Mouse (Mus musculus) forebrain, embryonic 13.5 days (tissue): ENCODE data around the gene Adal. TPM values are rescaled to one million over a fixed set of nuclear protein-coding genes. Genes with fewer than 3 reads are reported as not detected.
"Not testable (repeated sequence)": the region's sequence is repeated elsewhere in the genome, so short reads cannot be mapped to it uniquely, and the experiment has no call there.

ENCODE experiments used
- ATAC-seq: fragments of 200-750 bp; cut with Nextera tagmentation; 2 replicates; pipeline ENCODE4 v1.8.0; 2017
- H3K27ac ChIP-seq: fragments of 300-500 bp; sonication (generic); 2 replicates; pipeline ENCODE4 v1.5.1; 2015; ENCODE audit warnings: inconsistent platforms, mild to moderate bottlenecking, moderate library complexity
- H3K27me3 ChIP-seq: fragments of 300-500 bp; sonication (generic); 2 replicates; pipeline ENCODE4 v1.6.1; 2015; ENCODE audit warnings: mild to moderate bottlenecking, inconsistent platforms
- H3K36me3 ChIP-seq: fragments of 300-500 bp; sonication (generic); 2 replicates; pipeline ENCODE4 v1.6.1; 2015; ENCODE audit warnings: mild to moderate bottlenecking, inconsistent platforms; ENCODE audit not compliant: poor library complexity, severe bottlenecking
- H3K4me1 ChIP-seq: fragments of 300-500 bp; sonication (generic); 2 replicates; pipeline ENCODE4 v1.6.1; 2015; ENCODE audit warnings: inconsistent platforms
- H3K4me2 ChIP-seq: fragments of 300-500 bp; sonication (generic); 2 replicates; pipeline ENCODE4 v1.6.1; 2015; ENCODE audit warnings: inconsistent platforms, mild to moderate bottlenecking, moderate library complexity
- H3K4me3 ChIP-seq: fragments of 300-500 bp; sonication (generic); 2 replicates; pipeline ENCODE4 v1.5.1; 2015; ENCODE audit warnings: mild to moderate bottlenecking, inconsistent platforms
- H3K9ac ChIP-seq: fragments of 300-500 bp; sonication (generic); 2 replicates; pipeline ENCODE4 v1.6.1; 2015; ENCODE audit warnings: mild to moderate bottlenecking, inconsistent platforms
- H3K9me3 ChIP-seq: fragments of 300-500 bp; sonication (generic); replicated peaks from 2 replicates; pipeline ENCODE4 v1.6.1; 2016; ENCODE audit warnings: inconsistent platforms
- WGBS: fragments of 180-500 bp; shearing (Covaris S2); methylation state at CpG from one replicate; pipeline ENCODE4 v1.1.7; 2015; 5-methylcytosine and 5-hydroxymethylcytosine counted together
- polyA plus RNA-seq: library from polyadenylated mRNA; unstranded; fragments of >200 nt; fragmentation: Nextera tagmentation; extraction: Ambion mirVana; gene quantifications from 2 replicates; pipeline ENCODE4 v1.2.1, GENCODE M21; 2015

Adal gene
- polyA plus RNA-seq: 28.7 and 29.9 TPM in 2 replicates

- ATAC-seq: peak; percentile 96
- Histone ChIP-seq H3K9me3 (no peaks in the 10 kb centered on the region), H3K27ac (peak within 1 kb of the TSS; percentile 97), H3K27me3 (no peaks in the 10 kb centered on the region), H3K4me1 (peaks cover 33% of the 10 kb centered on the region), H3K4me2 (peak within 1 kb of the TSS; percentile 92), H3K9ac (peak within 1 kb of the TSS; percentile 93), H3K4me3 (peak within 1 kb of the TSS; percentile 74), H3K36me3 (peaks cover 37% of the 10 kb centered on the region)
- under 1% methylated on average over 85 of the region's 87 CpGs for WGBS
Observed at GRCm38 (mm10) chr2:121140018-121140882, at the start of gene Adal, which contains the start of gene Lcmt2. Gene Adal, plus strand, starts transcription at chr2:121140428. Gene Lcmt2, minus strand, starts transcription at chr2:121140653.

GRCm38 (mm10) chr2:121102051-121102450 is 38.2 kb upstream of the Adal start:
- WGBS: 26% methylated on average over 9 of the region's 9 CpGs
- H3K27ac ChIP-seq: no peak overlapping the region
- H3K4me3 ChIP-seq: no peak overlapping the region
- H3K4me1 ChIP-seq: no peaks in the 10 kb centered on the region
- no peak for ATAC-seq
- no peaks in the 10 kb centered on the region for H3K27me3 ChIP-seq
- no peaks in the 10 kb centered on the region for H3K36me3 ChIP-seq
- no peaks in the 10 kb centered on the region for H3K9me3 ChIP-seq
- no peak overlapping the region for H3K4me2 ChIP-seq
- no peak overlapping the region for H3K9ac ChIP-seq

GRCm38 (mm10) chr2:121105940-121106339 is 34.3 kb upstream of the Adal start:
- Histone ChIP-seq H3K4me3 (no peak overlapping the region), H3K4me2 (no peak overlapping the region), H3K27me3 (no peaks in the 10 kb centered on the region), H3K36me3 (no peaks in the 10 kb centered on the region), H3K9ac (no peak overlapping the region), H3K9me3 (no peaks in the 10 kb centered on the region), H3K27ac (no peak overlapping the region), H3K4me1 (no peaks in the 10 kb centered on the region)
- ATAC-seq: no peak

- WGBS: 87% methylated on average over 4 of the region's 4 CpGs
- no peak within 1 kb of the TSS for H3K27ac ChIP-seq
- no peak within 1 kb of the TSS for H3K4me3 ChIP-seq
- no peaks in the 10 kb centered on the region for H3K36me3 ChIP-seq
- H3K9me3 ChIP-seq: no peaks in the 10 kb centered on the region
- no peaks in the 10 kb centered on the region for H3K4me1 ChIP-seq
- ATAC-seq: no peak
- no peak within 1 kb of the TSS for H3K9ac ChIP-seq
- no peaks in the 10 kb centered on the region for H3K27me3 ChIP-seq
- no peak within 1 kb of the TSS for H3K4me2 ChIP-seq
Observed at GRCm38 (mm10) chr2:121109695-121110094, 30.5 kb upstream of the Adal start, which contains the start of gene Tgm7. Gene Tgm7, minus strand, starts transcription at chr2:121109795.

GRCm38 (mm10) chr2:121115418-121115817 is 24.8 kb upstream of the Adal start:
- H3K4me1 ChIP-seq: no peaks in the 10 kb centered on the region
- WGBS: 84% methylated on average over 2 of the region's 2 CpGs

GRCm38 (mm10) chr2:121119260-121119659 is 21.0 kb upstream of the Adal start:
- Histone ChIP-seq H3K9me3 (no peaks in the 10 kb centered on the region), H3K9ac (no peak overlapping the region), H3K4me3 (no peak overlapping the region), H3K4me1 (no peaks in the 10 kb centered on the region), H3K4me2 (no peak overlapping the region), H3K27ac (no peak overlapping the region), H3K36me3 (no peaks in the 10 kb centered on the region), H3K27me3 (no peaks in the 10 kb centered on the region)
- no peak for ATAC-seq
- WGBS: 91% methylated on average over 3 of the region's 3 CpGs

More at GRCm38 (mm10) chr2:121115418-121115817, 24.8 kb upstream of the Adal start:
- Histone ChIP-seq H3K4me2 (no peak overlapping the region), H3K27ac (no peak overlapping the region), H3K4me3 (no peak overlapping the region), H3K9ac (no peak overlapping the region), H3K36me3 (no peaks in the 10 kb centered on the region), H3K27me3 (no peaks in the 10 kb centered on the region), H3K9me3 (no peaks in the 10 kb centered on the region)
- no peak for ATAC-seq

- not testable (repeated sequence) for H3K27me3 ChIP-seq, H3K9me3 ChIP-seq, H3K27ac ChIP-seq, H3K4me2 ChIP-seq, H3K9ac ChIP-seq, ATAC-seq, H3K36me3 ChIP-seq, H3K4me1 ChIP-seq, H3K4me3 ChIP-seq
- 93% methylated on average over 5 of the region's 5 CpGs for WGBS
Observed at GRCm38 (mm10) chr2:121126302-121126701, 13.9 kb upstream of the Adal start.

- no peak overlapping the region for H3K4me2 ChIP-seq
- WGBS: 79% methylated on average over 1 of the region's 1 CpGs
- H3K4me1 ChIP-seq: no peaks in the 10 kb centered on the region
- H3K9me3 ChIP-seq: no peaks in the 10 kb centered on the region
- H3K9ac ChIP-seq: no peak overlapping the region
- H3K36me3 ChIP-seq: no peaks in the 10 kb centered on the region
- H3K27ac ChIP-seq: no peak overlapping the region
- no peaks in the 10 kb centered on the region for H3K27me3 ChIP-seq
- H3K4me3 ChIP-seq: no peak overlapping the region
- ATAC-seq: no peak
Observed at GRCm38 (mm10) chr2:121127536-121127935, 12.7 kb upstream of the Adal start.

- H3K27ac ChIP-seq: no peak overlapping the region
- H3K9me3 ChIP-seq: no peaks in the 10 kb centered on the region
- no peak overlapping the region for H3K9ac ChIP-seq
- no peaks in the 10 kb centered on the region for H3K4me1 ChIP-seq
- 69% methylated on average over 9 of the region's 9 CpGs for WGBS
- H3K4me3 ChIP-seq: no peak overlapping the region
- no peaks in the 10 kb centered on the region for H3K36me3 ChIP-seq
- no peak overlapping the region for H3K4me2 ChIP-seq
- H3K27me3 ChIP-seq: no peaks in the 10 kb centered on the region
- no peak for ATAC-seq
Observed at GRCm38 (mm10) chr2:121128865-121129620, 11.2 kb upstream of the Adal start.

GRCm38 (mm10) chr2:121132822-121133221 is 7.4 kb upstream of the Adal start:
- 60% methylated on average over 1 of the region's 1 CpGs for WGBS
- peaks cover 12% of the 10 kb centered on the region for H3K36me3 ChIP-seq
- no peaks in the 10 kb centered on the region for H3K27me3 ChIP-seq
- no peaks in the 10 kb centered on the region for H3K9me3 ChIP-seq
- no peak overlapping the region for H3K4me3 ChIP-seq
- no peak overlapping the region for H3K4me2 ChIP-seq
- H3K4me1 ChIP-seq: no peaks in the 10 kb centered on the region; the same call in 1 of the 2 replicates
- no peak for ATAC-seq
- no peak overlapping the region for H3K27ac ChIP-seq
- H3K9ac ChIP-seq: no peak overlapping the region

GRCm38 (mm10) chr2:121137371-121137770 is 2.9 kb upstream of the Adal start:
- ATAC-seq: no peak
- Histone ChIP-seq H3K27ac (no peak overlapping the region), H3K36me3 (peaks cover 27% of the 10 kb centered on the region), H3K4me1 (peaks cover 32% of the 10 kb centered on the region), H3K9ac (no peak overlapping the region), H3K9me3 (no peaks in the 10 kb centered on the region), H3K4me2 (no peak overlapping the region), H3K4me3 (no peak overlapping the region), H3K27me3 (no peaks in the 10 kb centered on the region)
- WGBS: 97% methylated on average over 4 of the region's 4 CpGs
